Mouse (Mus musculus): ENCODE results near the gene Lrwd1.

The Lrwd1 gene

GRCm38 (mm10) chr5:136084144-136084881 is 51.6 kb downstream of the Lrwd1 start:
- CTCF ChIA-PET, result interaction anchor here in 3 of 4 experiments (0.6 to 1.8 kb wide), 21 partner anchors 8 to 675 kb away, joined by 3 to 11 read pairs (median 4); partner anchors contain the start of genes Dtx2 (in 1 of the 3) and Zp3 (in 1 of the 3)
- POLR2A ChIA-PET, result interaction anchor here in 3 of 4 experiments (0.5 to 2.8 kb wide), 27 partner anchors 10 to 1979 kb away, joined by 3 to 15 read pairs (median 3); partner anchors contain the start of genes Dtx2 (in 1 of the 3), Hspb1 (in 1 of the 3), Polr2j (in 1 of the 3) and Prkrip1 (in 1 of the 3)

- ChIA-PET CTCF (interaction anchor here in 3 of 4 experiments (0.6 to 1.8 kb wide), 21 partner anchors 9 to 676 kb away, joined by 3 to 11 read pairs (median 4); partner anchors contain the start of genes Dtx2 (in 1 of the 3) and Zp3 (in 1 of the 3)), POLR2A (interaction anchor here in 3 of 4 experiments (0.6 to 2.8 kb wide), 23 partner anchors 10 to 1979 kb away, joined by 3 to 15 read pairs (median 4); partner anchors contain the start of genes Dtx2 (in 1 of the 3), Hspb1 (in 1 of the 3), Polr2j (in 1 of the 3) and Ywhag (in 1 of the 3))
Observed at GRCm38 (mm10) chr5:136083669-136084107, 52.2 kb downstream of the Lrwd1 start, which contains the start of gene Rasa4. Gene Rasa4 (plus strand): TSS chr5:136083916.

GRCm38 (mm10) chr5:136082345-136082744 is 53.5 kb downstream of the Lrwd1 start:
- ChIA-PET POLR2A (interaction anchor here in 3 of 4 experiments (0.7 to 2.5 kb wide), 6 partner anchors 13 to 120 kb away, joined by 3 to 9 read pairs (median 4); no protein-coding TSS in a partner anchor), CTCF (interaction anchor here in 3 of 4 experiments (0.5 to 1.8 kb wide), 12 partner anchors 11 to 272 kb away, joined by 3 to 7 read pairs (median 3); partner anchors contain the start of genes Dtx2 (in 1 of the 3) and Polr2j (in 1 of the 3))

- ChIA-PET CTCF (interaction anchor here in 2 of 4 experiments (0.7 to 1.6 kb wide), 2 partner anchors 14 to 29 kb away, joined by 3 read pairs; no protein-coding TSS in a partner anchor), POLR2A (no interaction called here)
Observed at GRCm38 (mm10) chr5:136078136-136078535, 57.7 kb downstream of the Lrwd1 start.

- POLR2A ChIA-PET, result interaction anchor here (0.5 to 1.3 kb wide), 5 partner anchors 9 to 174 kb away, joined by 3 to 5 read pairs (median 3); partner anchors contain the start of genes Dtx2 (in 1 of the 4) and Ywhag (in 1 of the 4)
- CTCF ChIA-PET, result interaction anchor here in 2 of 4 experiments (0.5 to 0.9 kb wide), 3 partner anchors 15 to 45 kb away, joined by 3 read pairs; no protein-coding TSS in a partner anchor
Observed at GRCm38 (mm10) chr5:136077001-136077550, 58.8 kb downstream of the Lrwd1 start.

- POLR2A ChIA-PET, result interaction anchor here in 3 of 4 experiments (0.7 to 1.7 kb wide), 7 partner anchors 9 to 173 kb away, joined by 3 to 6 read pairs (median 3); partner anchors contain the start of gene Ywhag (in 1 of the 3)
- CTCF ChIA-PET, result interaction anchor here in 2 of 4 experiments (0.5 to 0.9 kb wide), 4 partner anchors 8 to 124 kb away, joined by 3 read pairs; no protein-coding TSS in a partner anchor
Observed at GRCm38 (mm10) chr5:136076284-136076683, 59.6 kb downstream of the Lrwd1 start.

GRCm38 (mm10) chr5:136075076-136075475 is 60.8 kb downstream of the Lrwd1 start:
- POLR2A ChIA-PET, result interaction anchor here in 1 of 4 experiments (0.9 to 1.7 kb wide), 2 partner anchors 11 to 76 kb away, joined by 3 to 6 read pairs; no protein-coding TSS in a partner anchor
- CTCF ChIA-PET, result interaction anchor here in 1 of 4 experiments (0.7 kb wide), 1 partner anchor 10 kb away, joined by 3 read pairs; no protein-coding TSS in a partner anchor

- ChIA-PET POLR2A (interaction anchor here in 3 of 4 experiments (0.6 to 1.2 kb wide), 11 partner anchors 10 to 692 kb away, joined by 3 to 5 read pairs (median 3); partner anchors contain the start of genes Rasa4 (in 3 of the 3), Dtx2 (in 1 of the 3) and Hspb1 (in 1 of the 3)), CTCF (interaction anchor here in 3 of 4 experiments (0.6 to 1.5 kb wide), 7 partner anchors 9 to 218 kb away, joined by 3 to 4 read pairs (median 3); no protein-coding TSS in a partner anchor)
Observed at GRCm38 (mm10) chr5:136073526-136073925, 62.3 kb downstream of the Lrwd1 start.

- POLR2A ChIA-PET, result interaction anchor here in 3 of 4 experiments (0.6 to 1.2 kb wide), 11 partner anchors 9 to 186 kb away, joined by 3 to 5 read pairs (median 3); partner anchors contain the start of genes Rasa4 (in 3 of the 3), Dtx2 (in 1 of the 3) and Hspb1 (in 1 of the 3)
- CTCF ChIA-PET, result interaction anchor here in 2 of 4 experiments (0.9 to 1.2 kb wide), 5 partner anchors 9 to 218 kb away, joined by 3 to 4 read pairs (median 3); no protein-coding TSS in a partner anchor
Observed at GRCm38 (mm10) chr5:136073051-136073450, 62.8 kb downstream of the Lrwd1 start.
